Mouse (Mus musculus) megakaryocyte, embryonic 14.5 days (primary cell): ENCODE measurements around the gene Slc35d2.

Experiments
- FLI1 ChIP-seq: IDR thresholded peaks from 2 replicates; pipeline ENCODE4 v1.6.1; 2012; ENCODE audit warnings: low read length, inconsistent platforms, mixed read lengths
- GATA1 ChIP-seq: IDR thresholded peaks from 3 replicates; pipeline ENCODE4 v1.6.1; 2012; ENCODE audit warnings: mixed read lengths, low read length, inconsistent platforms, borderline replicate concordance

DNA sequence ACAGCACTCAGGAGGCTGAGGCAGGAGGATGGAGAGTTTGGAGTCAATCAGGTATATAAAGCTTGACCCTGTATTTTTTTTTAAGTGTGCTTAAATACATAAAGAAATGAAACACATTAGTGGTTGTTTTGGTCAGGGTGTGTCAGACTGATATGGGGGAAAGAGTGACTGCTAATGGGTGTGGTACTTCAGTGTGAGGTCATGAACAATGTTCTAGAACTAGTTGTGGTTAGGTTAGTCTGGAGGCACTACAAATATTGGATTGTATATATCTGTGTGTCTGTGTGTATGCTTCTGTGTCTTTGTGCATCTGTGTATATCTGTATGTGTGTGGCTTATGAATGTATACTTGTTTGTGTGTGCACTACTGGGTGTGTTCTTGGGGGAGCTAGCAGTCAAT is 79.6 kb downstream of the Slc35d2 start:
- TF ChIP-seq FLI1 (no peak), GATA1 (no peak)
